Mouse (Mus musculus) hindbrain, embryonic 11.5 days (tissue): ENCODE data around the gene Nox4. TPM values are rescaled to one million over a fixed set of nuclear protein-coding genes. Genes with fewer than 3 reads are reported as not detected.

Source experiments
- ATAC-seq: fragments of 200-750 bp; cut with Nextera tagmentation; 2 replicates; pipeline ENCODE4 v1.8.0; 2017; ENCODE audit warnings: mild to moderate bottlenecking, moderate TSS enrichment, moderate library complexity; ENCODE audit not compliant: low FRiP score
- DNase-seq: peaks from one replicate; pipeline ENCODE4 v3.0.0-alpha.2; 2015; ENCODE audit warnings: low spot score
- H3K27ac ChIP-seq: fragments of 300-500 bp; sonication (generic); 2 replicates; pipeline ENCODE4 v1.5.1; 2014; ENCODE audit warnings: mild to moderate bottlenecking, low read depth, low read length
- H3K27me3 ChIP-seq: fragments of 300-500 bp; sonication (generic); 2 replicates; pipeline ENCODE4 v1.6.1; 2014; ENCODE audit warnings: mild to moderate bottlenecking, low read length, moderate library complexity, mixed read lengths; ENCODE audit not compliant: control insufficient read depth, insufficient read depth
- H3K36me3 ChIP-seq: fragments of 300-500 bp; sonication (generic); 2 replicates; pipeline ENCODE4 v1.6.1; 2014; ENCODE audit warnings: mild to moderate bottlenecking, low read length, moderate library complexity, mixed read lengths; ENCODE audit not compliant: control insufficient read depth, insufficient read depth
- H3K4me1 ChIP-seq: fragments of 300-500 bp; sonication (generic); replicated peaks from 2 replicates; pipeline ENCODE4 v1.6.1; 2014; ENCODE audit warnings: low read length, mixed read lengths; ENCODE audit not compliant: control insufficient read depth, insufficient read depth
- H3K4me2 ChIP-seq: fragments of 300-500 bp; sonication (generic); replicated peaks from 2 replicates; pipeline ENCODE4 v1.6.1; 2014; ENCODE audit warnings: mild to moderate bottlenecking, low read depth, low read length
- H3K4me3 ChIP-seq: fragments of 300-500 bp; sonication (generic); 2 replicates; pipeline ENCODE4 v1.5.1; 2014; ENCODE audit warnings: low read depth, low read length
- H3K9ac ChIP-seq: fragments of 300-500 bp; sonication (generic); 2 replicates; pipeline ENCODE4 v1.6.1; 2014; ENCODE audit warnings: low read depth, low read length
- H3K9me3 ChIP-seq: fragments of 300-500 bp; sonication (generic); 2 replicates; pipeline ENCODE4 v1.6.1; 2016; ENCODE audit warnings: low read length; ENCODE audit not compliant: control insufficient read depth
- WGBS: fragments of 180-500 bp; shearing (Covaris S2); extraction: QIAGEN DNeasy Blood & Tissue Kit; methylation state at CpG from one replicate; pipeline ENCODE4 v1.1.7; 2014; 5-methylcytosine and 5-hydroxymethylcytosine counted together
- polyA plus RNA-seq: library from polyadenylated mRNA; unstranded; fragments of >200 nt; fragmentation: Nextera tagmentation; extraction: Ambion mirVana; gene quantifications from 2 replicates; pipeline ENCODE4 v1.2.1, GENCODE M21; 2014

The Nox4 gene
- polyA plus RNA-seq, 1 experiment from 2014 or later, result 4.1 TPM

- Histone ChIP-seq H3K9me3 (no peaks in the 10 kb centered on the region), H3K4me1 (no peaks in the 10 kb centered on the region), H3K27ac (no peak overlapping the region), H3K27me3 (no peaks in the 10 kb centered on the region), H3K4me3 (no peak overlapping the region), H3K9ac (no peak overlapping the region), H3K36me3 (no peaks in the 10 kb centered on the region), H3K4me2 (no peak overlapping the region)
- DNase-seq (no peak), ATAC-seq (no peak)
- 69% methylated on average over 1 of the region's 1 CpGs for WGBS
These were observed 167.4 kb downstream of the Nox4 start for GRCm38 (mm10) chr7:87413271-87413670.

Other genes starting within 250 kb of the Nox4 start
- not detected in 2 replicates for gene Vmn2r79, start 250.0 kb upstream of the Nox4 start, polyA plus RNA-seq
- gene Tyr, start 247.4 kb downstream of the Nox4 start, polyA plus RNA-seq, result 0.26 and 0.84 TPM in 2 replicates